Mouse (Mus musculus): Measurements from ENCODE around the gene Dop1b.

- TF ChIP-seq CTCF (IDR thresholded peaks at IDR 0.05; ENCODE audit: low read depth, low read length) (no peak), POLR2A (IDR thresholded peaks at IDR 0.05; ENCODE audit: extremely low read depth, insufficient read depth, low read length) (no peak)
These were observed 4.6 kb upstream of the Dop1b start for GRCm38 (mm10) chr16:93707116-93707515.
